Mouse (Mus musculus): ENCODE measurements at regions not wholly inside any gene's neighbourhood (a gene's known extent, or its start where the extent isn't known, plus 50 kb on each side); places are given as distances from the start of the nearest gene placed in this dataset.
"Not testable (repeated sequence)": the region's sequence is repeated elsewhere in the genome, so short reads cannot be mapped to it uniquely, and the experiment has no call there.

- not testable (repeated sequence) for TF ChIP-seq CTCF, EP300 (IDR thresholded peaks at IDR 0.05)
These were observed 60.3 kb downstream of the Sox1 start for GRCm38 (mm10) chr8:12455376-12455775.
